Mouse (Mus musculus) lung, postnatal 0 days (tissue): ENCODE data around the gene Fam172a. TPM values are rescaled to one million over a fixed set of nuclear protein-coding genes. Genes with fewer than 3 reads are reported as not detected.
"Not testable (repeated sequence)": the region's sequence is repeated elsewhere in the genome, so short reads cannot be mapped to it uniquely, and the experiment has no call there.

Experiments used
- ATAC-seq: fragments of 200-750 bp; cut with Nextera tagmentation; 2 replicates; pipeline ENCODE4 v1.8.0; 2017; ENCODE audit warnings: moderate library complexity
- DNase-seq: peaks from one replicate; pipeline ENCODE4 v3.0.0-alpha.2; 2016; ENCODE audit warnings: low spot score
- H3K27ac ChIP-seq: fragments of 300-500 bp; sonication (generic); 2 replicates; pipeline ENCODE4 v1.5.1; 2014; ENCODE audit warnings: antibody characterized with exemption, mild to moderate bottlenecking, low read length, mixed read lengths
- H3K27me3 ChIP-seq: fragments of 300-500 bp; sonication (generic); replicated peaks from 2 replicates; pipeline ENCODE4 v1.6.1; 2014; ENCODE audit warnings: low read length, mixed read lengths; ENCODE audit not compliant: insufficient read depth
- H3K36me3 ChIP-seq: fragments of 300-500 bp; sonication (generic); 2 replicates; pipeline ENCODE4 v1.6.1; 2014; ENCODE audit warnings: low read length, mixed read lengths; ENCODE audit not compliant: insufficient read depth
- H3K4me1 ChIP-seq: fragments of 300-500 bp; sonication (generic); 2 replicates; pipeline ENCODE4 v1.6.1; 2014; ENCODE audit warnings: antibody characterized with exemption, low read depth, low read length, mixed read lengths; ENCODE audit not compliant: insufficient read depth
- H3K4me2 ChIP-seq: fragments of 300-500 bp; sonication (generic); replicated peaks from 2 replicates; pipeline ENCODE4 v1.6.1; 2014; ENCODE audit warnings: low read depth, mild to moderate bottlenecking, low read length, moderate library complexity, mixed read lengths
- H3K4me3 ChIP-seq: fragments of 300-500 bp; sonication (generic); 2 replicates; pipeline ENCODE4 v1.5.1; 2014; ENCODE audit warnings: low read depth, low read length
- H3K9ac ChIP-seq: fragments of 300-500 bp; sonication (generic); replicated peaks from 2 replicates; pipeline ENCODE4 v1.6.1; 2014; ENCODE audit warnings: low read depth, mild to moderate bottlenecking
- H3K9me3 ChIP-seq: fragments of 300-500 bp; sonication (generic); 2 replicates; pipeline ENCODE4 v1.6.1; 2016; ENCODE audit warnings: low read length, mixed read lengths
- CTCF ChIP-seq: IDR thresholded peaks from 2 replicates; pipeline ENCODE4 v1.5.1; 2016; ENCODE audit warnings: antibody characterized with exemption, mild to moderate bottlenecking
- EP300 ChIP-seq: IDR thresholded peaks from 2 replicates; pipeline ENCODE4 v1.6.1; 2016; ENCODE audit warnings: antibody characterized with exemption, mild to moderate bottlenecking, control low read depth
- WGBS: fragments of 180-500 bp; shearing (Covaris S2); extraction: QIAGEN DNeasy Blood & Tissue Kit; methylation state at CpG from one replicate; pipeline ENCODE4 v1.1.7; 2014; 5-methylcytosine and 5-hydroxymethylcytosine counted together
- polyA plus RNA-seq: library from polyadenylated mRNA; unstranded; fragments of >200 nt; fragmentation: Nextera tagmentation; extraction: Ambion mirVana; gene quantifications from 2 replicates; pipeline ENCODE4 v1.2.1, GENCODE M21; 2015

Fam172a gene
- 21.8 and 21.9 TPM in 2 replicates for polyA plus RNA-seq

DNA sequence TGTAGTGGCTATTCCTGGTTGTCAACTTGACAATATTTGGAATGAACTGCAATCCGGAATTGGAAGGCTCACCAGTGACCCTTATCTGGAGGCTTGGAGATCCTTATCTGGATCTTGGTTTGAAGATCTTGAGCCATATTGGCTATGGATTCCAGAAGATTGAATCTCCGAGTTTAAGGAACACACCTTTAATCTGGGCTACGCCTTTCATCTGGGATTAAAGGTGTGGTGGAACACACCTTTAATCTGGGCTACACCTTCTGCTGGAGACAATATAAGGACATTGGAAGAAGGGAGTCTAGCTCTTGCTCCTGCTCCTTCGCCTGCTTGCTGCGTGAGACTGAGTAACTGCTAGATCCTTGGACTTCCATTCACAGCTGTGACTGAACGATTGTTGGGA, at the start of gene Fam172a:
TSS of gene Fam172a (plus strand) at position 301 of the 400 bp plus-strand sequence.
- not testable (repeated sequence) for H3K4me2 ChIP-seq, H3K9ac ChIP-seq, ATAC-seq, H3K9me3 ChIP-seq, DNase-seq, H3K27ac ChIP-seq, H3K4me3 ChIP-seq, H3K36me3 ChIP-seq, H3K4me1 ChIP-seq, H3K27me3 ChIP-seq
- no CpG with 5 or more reads among the region's 6 CpGs for WGBS

GRCm38 (mm10) chr13:77688651-77689050, 13.2 kb upstream of the Fam172a start:
- no peak for TF ChIP-seq CTCF
- H3K27ac ChIP-seq, result no peak overlapping the region
- no peak overlapping the region for H3K4me3 ChIP-seq
- no peaks in the 10 kb centered on the region for H3K27me3 ChIP-seq
- ATAC-seq, result no peak
- no peaks in the 10 kb centered on the region for H3K36me3 ChIP-seq
- H3K4me2 ChIP-seq, result no peak overlapping the region
- no peaks in the 10 kb centered on the region for H3K9me3 ChIP-seq
- no peaks in the 10 kb centered on the region for H3K4me1 ChIP-seq
- H3K9ac ChIP-seq, result no peak overlapping the region
- no peak for DNase-seq
- 17% methylated on average over 2 of the region's 2 CpGs for WGBS

DNA sequence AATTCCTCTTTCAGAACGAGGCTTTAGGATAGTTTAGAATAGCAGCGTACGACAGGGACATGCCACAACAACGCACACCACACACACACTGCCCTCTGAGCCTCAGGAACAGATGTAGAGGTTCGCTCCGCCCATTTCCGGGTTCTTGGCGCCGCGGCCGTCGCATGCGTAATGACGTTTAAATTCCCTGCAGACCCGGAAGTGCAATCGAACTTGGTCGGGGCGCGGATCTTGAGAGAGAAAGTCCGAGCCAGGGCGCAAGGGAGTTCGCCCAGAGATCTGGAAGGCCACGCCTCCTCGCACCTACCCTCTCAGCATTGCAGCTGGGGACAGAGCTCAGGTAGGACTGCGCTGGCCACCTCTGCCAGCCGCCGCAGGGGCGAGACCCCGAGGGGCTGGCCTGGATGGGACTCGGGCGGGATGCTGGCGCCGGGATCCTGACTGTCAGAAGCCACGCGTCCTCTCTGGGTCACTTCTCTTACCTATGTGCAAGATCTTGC, 6.7 kb downstream of the Fam172a start:
- no peak for TF ChIP-seq CTCF
- no peak for TF ChIP-seq EP300
- 1% methylated on average over 35 of the region's 35 CpGs for WGBS
- no peaks in the 10 kb centered on the region for H3K9me3 ChIP-seq
- no peaks in the 10 kb centered on the region for H3K27me3 ChIP-seq
- peak overlapping the region; percentile 90 for H3K4me3 ChIP-seq
- peaks cover 5% of the 10 kb centered on the region; the same call in 1 of the 2 replicates for H3K4me1 ChIP-seq
- H3K4me2 ChIP-seq, result peak overlapping the region; percentile 86
- peak overlapping the region; percentile 79 for H3K9ac ChIP-seq
- H3K27ac ChIP-seq, result peak overlapping the region; percentile 58
- peak; percentile 98 for ATAC-seq
- peak; percentile 97 for DNase-seq
- H3K36me3 ChIP-seq, result no peaks in the 10 kb centered on the region

GRCm38 (mm10) chr13:77717499-77717898, 15.7 kb downstream of the Fam172a start:
- Histone ChIP-seq H3K36me3 (no peaks in the 10 kb centered on the region), H3K9me3 (no peaks in the 10 kb centered on the region), H3K4me1 (no peaks in the 10 kb centered on the region), H3K4me2 (no peak overlapping the region), H3K27me3 (no peaks in the 10 kb centered on the region), H3K4me3 (no peak overlapping the region), H3K9ac (no peak overlapping the region), H3K27ac (no peak overlapping the region)
- DNase-seq, result no peak
- no peak for ATAC-seq
- 92% methylated on average over 2 of the region's 2 CpGs for WGBS
- no peak for TF ChIP-seq CTCF
- TF ChIP-seq EP300, result no peak

DNA sequence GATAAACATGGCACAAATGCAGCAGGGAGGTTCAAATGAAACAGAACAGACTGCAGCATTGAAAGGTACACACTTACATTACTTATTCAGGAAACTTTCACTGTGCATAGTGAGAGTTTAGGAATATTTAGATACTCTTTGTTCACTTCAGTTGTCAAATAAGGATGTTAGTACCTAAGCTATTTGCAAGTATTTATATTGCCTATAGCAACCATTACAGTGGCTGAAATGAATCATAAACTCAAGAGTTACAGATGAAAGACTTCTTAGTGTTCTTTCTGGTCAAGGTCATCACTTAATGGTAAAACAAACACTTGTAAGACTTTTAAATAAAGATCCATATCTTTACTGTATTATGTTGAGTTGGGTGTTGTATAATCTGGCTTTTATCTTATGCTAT, 41.0 kb downstream of the Fam172a start:
- TF ChIP-seq CTCF (no peak), EP300 (no peak)
- Histone ChIP-seq H3K36me3 (no peaks in the 10 kb centered on the region), H3K4me2 (no peak overlapping the region), H3K27me3 (no peaks in the 10 kb centered on the region), H3K9ac (no peak overlapping the region), H3K4me3 (no peak overlapping the region), H3K27ac (no peak overlapping the region), H3K9me3 (no peaks in the 10 kb centered on the region), H3K4me1 (no peaks in the 10 kb centered on the region)
- DNase-seq (peak; percentile 17), ATAC-seq (no peak)

- Histone ChIP-seq H3K27ac (no peak overlapping the region), H3K9ac (no peak overlapping the region), H3K4me3 (no peak overlapping the region), H3K36me3 (no peaks in the 10 kb centered on the region), H3K4me2 (no peak overlapping the region), H3K9me3 (no peaks in the 10 kb centered on the region), H3K27me3 (no peaks in the 10 kb centered on the region), H3K4me1 (no peaks in the 10 kb centered on the region)
- TF ChIP-seq CTCF (no peak), EP300 (no peak)
- DNase-seq (no peak), ATAC-seq (no peak)
- WGBS, result 72% methylated on average over 2 of the region's 2 CpGs
Observed at GRCm38 (mm10) chr13:77777606-77778005, 75.8 kb downstream of the Fam172a start.

DNA sequence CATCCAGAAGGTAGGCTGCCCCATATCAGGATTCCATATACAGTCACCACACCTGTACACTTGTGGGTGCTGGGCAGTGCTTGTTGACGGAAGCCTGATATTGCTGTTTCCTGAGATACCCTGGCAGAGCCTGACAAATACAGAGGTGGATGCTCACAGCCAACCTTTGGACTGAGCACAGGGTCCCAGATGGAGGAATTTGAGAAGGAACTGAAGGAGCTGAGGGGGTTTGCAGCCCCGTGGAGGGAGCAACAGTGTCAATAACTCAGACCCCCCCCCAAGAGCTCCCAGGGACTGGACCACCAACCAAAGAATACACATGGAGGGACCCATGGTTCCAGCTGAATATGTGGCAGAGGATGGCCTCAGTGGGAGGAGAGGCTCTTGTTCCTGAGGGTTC, 105.5 kb downstream of the Fam172a start:
- DNase-seq, H3K9ac ChIP-seq, H3K9me3 ChIP-seq, H3K4me2 ChIP-seq, H3K27me3 ChIP-seq, H3K36me3 ChIP-seq, ATAC-seq, H3K27ac ChIP-seq, H3K4me3 ChIP-seq, H3K4me1 ChIP-seq: not testable (repeated sequence)
- 91% methylated on average over 2 of the region's 2 CpGs for WGBS
